Mouse (Mus musculus) bone marrow, adult 2 months (tissue): ENCODE results near the gene Phactr2. TPM values are rescaled to one million over a fixed set of nuclear protein-coding genes. Genes with fewer than 3 reads are reported as not detected.
A peak's percentile ranks its signal among the peaks of the same experiment; 100 is the strongest.

Source experiments
- H3K27ac ChIP-seq: fragments of 200-500 bp; 2 replicates; pipeline ENCODE4 v1.5.1; 2012; ENCODE audit warnings: low read depth, mild to moderate bottlenecking, control low read depth, inconsistent platforms, low read length; ENCODE audit not compliant: control insufficient read depth, poor library complexity, insufficient read depth
- H3K4me1 ChIP-seq: fragments of 200-500 bp; 2 replicates; pipeline ENCODE4 v1.6.1; 2011; ENCODE audit warnings: low read length; ENCODE audit not compliant: control insufficient read depth, insufficient read depth
- H3K4me3 ChIP-seq: fragments of 200-500 bp; replicated peaks from 2 replicates; pipeline ENCODE3; 2011; ENCODE audit warnings: mild to moderate bottlenecking, low read depth, low read length, control low read depth; ENCODE audit not compliant: control insufficient read depth
- CTCF ChIP-seq: fragments of 200-500 bp; IDR thresholded peaks from 2 replicates; pipeline ENCODE4 v1.5.1; 2011; ENCODE audit warnings: low read length, control low read depth; ENCODE audit not compliant: control insufficient read depth, insufficient read depth
- POLR2A ChIP-seq: fragments of 200-500 bp; IDR thresholded peaks from 2 replicates; pipeline ENCODE4 v1.6.1; 2011; ENCODE audit warnings: low read depth, mild to moderate bottlenecking, control low read depth, low read length, borderline replicate concordance; ENCODE audit not compliant: control insufficient read depth
- WGBS: fragments of 180-500 bp; shearing (Covaris S2); methylation state at CpG from one replicate; pipeline ENCODE4 v1.1.7; 2018; 5-methylcytosine and 5-hydroxymethylcytosine counted together
- polyA plus RNA-seq: library from polyadenylated mRNA; stranded (reverse); fragments of >200 nt; gene quantifications from 2 replicates; pipeline ENCODE4 v1.2.4, GENCODE M21; 2011; ENCODE audit warnings: low replicate concordance; ENCODE audit not compliant: missing spikeins, insufficient read depth, insufficient read length

Phactr2 gene
- polyA plus RNA-seq, 1 experiment = 12.8 TPM

GRCm38 (mm10) chr10:13453200-13453990 lies 20.8 kb downstream of the Phactr2 start:
- TF ChIP-seq CTCF (no peak), POLR2A (no peak)
- Histone ChIP-seq H3K27ac (no peak overlapping the region), H3K4me1 (no peaks in the 10 kb centered on the region), H3K4me3 (peak overlapping the region; percentile 44)
- 6% methylated on average over 13 of the region's 13 CpGs for WGBS

GRCm38 (mm10) chr10:13451640-13452039 lies 22.6 kb downstream of the Phactr2 start:
- Histone ChIP-seq H3K4me3 (no peak overlapping the region), H3K4me1 (no peaks in the 10 kb centered on the region), H3K27ac (no peak overlapping the region)
- WGBS = 85% methylated on average over 6 of the region's 6 CpGs
- no peak for TF ChIP-seq CTCF
- TF ChIP-seq POLR2A = no peak

- Histone ChIP-seq H3K4me1 (no peaks in the 10 kb centered on the region), H3K4me3 (no peak overlapping the region), H3K27ac (no peak overlapping the region)
- TF ChIP-seq POLR2A (no peak), CTCF (no peak)
- 69% methylated on average over 7 of the region's 7 CpGs for WGBS
Measured at GRCm38 (mm10) chr10:13448283-13449045, 25.7 kb downstream of the Phactr2 start.

DNA sequence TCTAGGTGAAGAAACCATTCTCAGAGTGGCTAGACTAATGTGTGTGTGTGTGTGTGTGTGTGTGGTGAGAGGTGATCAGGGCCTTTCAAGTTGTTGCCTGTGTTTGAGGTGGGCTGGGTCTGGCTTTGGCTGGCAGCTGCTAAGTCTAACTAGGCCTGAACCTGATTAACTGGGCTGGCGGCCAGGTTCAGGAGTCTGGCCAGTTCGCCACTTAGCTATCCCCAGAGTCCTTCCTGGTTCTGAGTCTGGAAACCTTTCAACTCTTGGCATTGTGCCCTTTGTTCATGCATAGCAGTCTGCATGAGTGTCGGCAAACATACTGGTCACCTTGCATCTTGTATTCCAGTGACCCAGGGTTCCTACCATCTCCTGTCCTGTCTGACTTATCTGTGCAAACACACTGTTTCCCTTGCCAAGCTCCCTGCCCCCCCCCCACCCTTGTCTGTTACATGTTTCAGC lies 27.4 kb downstream of the Phactr2 start:
- H3K4me3 ChIP-seq = no peak overlapping the region
- WGBS = 61% methylated on average over 3 of the region's 3 CpGs
- H3K4me1 ChIP-seq = no peaks in the 10 kb centered on the region
- TF ChIP-seq POLR2A = no peak
- TF ChIP-seq CTCF = no peak
- no peak overlapping the region for H3K27ac ChIP-seq

- Histone ChIP-seq H3K27ac (no peak overlapping the region), H3K4me3 (no peak overlapping the region), H3K4me1 (no peaks in the 10 kb centered on the region)
- TF ChIP-seq POLR2A = no peak
- TF ChIP-seq CTCF = no peak
- whole genome bisulfite sequencing = 4% methylated on average over 5 of the region's 5 CpGs
Measured at GRCm38 (mm10) chr10:13444257-13444656, 30.0 kb downstream of the Phactr2 start.

DNA sequence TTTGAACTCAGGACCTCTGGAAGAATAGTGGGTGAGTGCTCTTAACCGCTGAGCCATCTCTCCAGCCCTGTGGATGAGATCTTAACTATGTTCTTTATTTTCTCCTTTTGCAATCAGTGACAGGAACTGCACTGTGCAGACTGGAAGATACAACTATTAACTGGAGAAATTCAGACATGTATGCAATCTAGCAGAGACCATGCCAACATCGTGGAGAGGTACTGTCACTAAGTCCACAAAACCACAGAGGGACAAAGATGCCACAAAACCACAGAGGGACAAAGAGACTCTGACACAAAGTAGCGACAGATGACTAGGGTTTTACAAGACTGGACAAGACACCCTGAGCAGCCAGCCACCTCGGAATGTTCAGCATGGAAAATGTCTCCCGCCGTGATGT lies 30.6 kb downstream of the Phactr2 start:
- Histone ChIP-seq H3K27ac (no peak overlapping the region), H3K4me1 (peaks cover 2% of the 10 kb centered on the region), H3K4me3 (no peak overlapping the region)
- TF ChIP-seq POLR2A = no peak
- no peak for TF ChIP-seq CTCF
- 35% methylated on average over 6 of the region's 6 CpGs for WGBS

GRCm38 (mm10) chr10:13440292-13440691 lies 33.9 kb downstream of the Phactr2 start:
- WGBS = 72% methylated on average over 4 of the region's 4 CpGs
- peaks cover 3% of the 10 kb centered on the region for H3K4me1 ChIP-seq
- H3K27ac ChIP-seq = no peak overlapping the region
- TF ChIP-seq CTCF (no peak), POLR2A (no peak)
- H3K4me3 ChIP-seq = no peak overlapping the region

DNA sequence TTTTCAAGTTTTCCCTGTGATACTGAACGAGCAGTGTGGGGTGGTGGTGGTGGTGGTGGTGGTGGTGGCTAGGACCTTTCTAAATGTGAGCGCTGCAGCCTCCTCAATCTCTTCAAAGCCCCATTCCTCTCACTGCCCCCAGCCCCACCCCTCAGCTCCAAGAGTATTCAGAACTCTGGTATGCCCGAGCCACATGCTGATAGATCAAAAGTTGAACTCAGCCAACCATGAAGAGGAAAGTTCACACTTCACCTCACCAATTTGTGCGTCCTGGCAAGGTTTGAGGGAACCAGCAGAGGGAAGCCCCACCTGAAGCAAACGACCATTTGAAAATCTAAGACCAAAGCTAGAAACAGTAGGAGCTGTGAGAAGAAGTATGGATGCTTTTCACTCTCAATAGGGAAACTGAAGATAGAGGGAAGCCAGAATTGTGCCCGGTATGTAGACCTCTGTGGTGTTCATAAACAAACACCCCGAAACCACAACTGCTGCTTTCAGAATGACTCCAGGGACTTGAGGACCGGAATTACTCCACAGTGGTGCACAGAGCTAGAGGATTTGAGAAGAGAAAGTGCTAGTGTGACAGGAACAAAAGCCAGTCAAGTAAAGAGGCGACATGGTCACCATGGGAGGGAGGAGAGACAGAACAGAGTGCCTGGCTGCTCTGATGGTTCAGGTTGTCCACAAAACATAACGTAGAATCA lies 35.9 kb downstream of the Phactr2 start:
- peaks cover 3% of the 10 kb centered on the region for H3K4me1 ChIP-seq
- H3K4me3 ChIP-seq = no peak overlapping the region
- 24% methylated on average over 10 of the region's 10 CpGs for WGBS
- H3K27ac ChIP-seq = peak overlapping the region; percentile 23; the same call in 1 of the 2 replicates
- TF ChIP-seq CTCF (no peak), POLR2A (no peak)
